Mouse (Mus musculus) cerebellum, adult (tissue): Measurements from ENCODE around the gene Apol9a.
"Not testable (repeated sequence)": the region's sequence is repeated elsewhere in the genome, so short reads cannot be mapped to it uniquely, and the experiment has no call there.

Source experiments
- ATAC-seq: cut with Nextera tagmentation; 2 replicates; pipeline ENCODE4 v1.9.2; 2017; ENCODE audit warnings: mild to moderate bottlenecking, moderate library complexity, mixed read lengths; ENCODE audit not compliant: insufficient number of reproducible peaks, low FRiP score, low TSS enrichment

Gene Apol9a

GRCm38 (mm10) chr15:77411035-77411434, at the start of gene Apol9a:
Gene Apol9a, minus strand, starts transcription at chr15:77411135.
- ATAC-seq = not testable (repeated sequence)

- not testable (repeated sequence) for ATAC-seq
Observed at GRCm38 (mm10) chr15:77449927-77450326, 39.0 kb upstream of the Apol9a start.

GRCm38 (mm10) chr15:77447392-77447791, 36.5 kb upstream of the Apol9a start, which contains the start of gene Apol7b:
Gene Apol7b, minus strand, starts transcription at chr15:77447492.
- ATAC-seq = not testable (repeated sequence)

GRCm38 (mm10) chr15:77445668-77446067, 34.7 kb upstream of the Apol9a start:
- ATAC-seq = not testable (repeated sequence)

- ATAC-seq = not testable (repeated sequence)
Observed at GRCm38 (mm10) chr15:77444746-77445145, 33.8 kb upstream of the Apol9a start.

GRCm38 (mm10) chr15:77428690-77429448, 17.9 kb upstream of the Apol9a start:
- not testable (repeated sequence) for ATAC-seq

GRCm38 (mm10) chr15:77422925-77423324, 12.0 kb upstream of the Apol9a start:
- ATAC-seq = not testable (repeated sequence)

GRCm38 (mm10) chr15:77419657-77420056, 8.7 kb upstream of the Apol9a start:
- ATAC-seq = not testable (repeated sequence)

- ATAC-seq = not testable (repeated sequence)
Observed at GRCm38 (mm10) chr15:77416655-77417333, 5.9 kb upstream of the Apol9a start.

- not testable (repeated sequence) for ATAC-seq
Observed at GRCm38 (mm10) chr15:77415653-77416052, 4.7 kb upstream of the Apol9a start.

GRCm38 (mm10) chr15:77412695-77413094, 1.8 kb upstream of the Apol9a start:
- ATAC-seq = not testable (repeated sequence)

- ATAC-seq = not testable (repeated sequence)
Observed at GRCm38 (mm10) chr15:77406370-77406769, 4.6 kb downstream of the Apol9a start.

GRCm38 (mm10) chr15:77399027-77399426, 11.9 kb downstream of the Apol9a start, which contains the start of gene Apol7a:
Gene Apol7a, minus strand, starts transcription at chr15:77399110.
- not testable (repeated sequence) for ATAC-seq

GRCm38 (mm10) chr15:77397450-77398132, 13.3 kb downstream of the Apol9a start:
- ATAC-seq = not testable (repeated sequence)

- not testable (repeated sequence) for ATAC-seq
Observed at GRCm38 (mm10) chr15:77393832-77394231, 17.1 kb downstream of the Apol9a start.

GRCm38 (mm10) chr15:77387462-77387861, 23.5 kb downstream of the Apol9a start:
- no peak for ATAC-seq

- ATAC-seq = no peak; the same call in 1 of the 2 replicates
Observed at GRCm38 (mm10) chr15:77384340-77385030, 26.4 kb downstream of the Apol9a start.

- ATAC-seq = no peak
Observed at GRCm38 (mm10) chr15:77382880-77383279, 28.1 kb downstream of the Apol9a start.

GRCm38 (mm10) chr15:77382271-77382850, 28.6 kb downstream of the Apol9a start:
- ATAC-seq = no peak

- ATAC-seq = no peak
Observed at GRCm38 (mm10) chr15:77381481-77381880, 29.5 kb downstream of the Apol9a start.
